Mouse (Mus musculus) limb, embryonic 14.5 days (tissue): ENCODE measurements at regions not wholly inside any gene's neighbourhood (a gene's known extent, or its start where the extent isn't known, plus 50 kb on each side); places are given as distances from the start of the nearest gene placed in this dataset.

Source experiments
- ATAC-seq: fragments of 200-750 bp; cut with Nextera tagmentation; 2 replicates; pipeline ENCODE4 v1.8.0; 2017; ENCODE audit warnings: low read depth, moderate number of reproducible peaks, moderate TSS enrichment; ENCODE audit not compliant: low FRiP score
- DNase-seq: peaks from one replicate; pipeline ENCODE4 v3.0.0-alpha.2; 2015; ENCODE audit warnings: low spot score
- H3K27ac ChIP-seq: fragments of 300-500 bp; sonication (generic); replicated peaks from 2 replicates; pipeline ENCODE4 v1.5.1; 2014; ENCODE audit warnings: low read depth, mild to moderate bottlenecking, low read length, moderate library complexity, mixed read lengths
- H3K27me3 ChIP-seq: fragments of 300-500 bp; sonication (generic); 2 replicates; pipeline ENCODE4 v1.6.1; 2014; ENCODE audit warnings: low read length, mixed read lengths; ENCODE audit not compliant: control insufficient read depth, insufficient read depth
- H3K36me3 ChIP-seq: fragments of 300-500 bp; sonication (generic); 2 replicates; pipeline ENCODE4 v1.6.1; 2014; ENCODE audit warnings: mild to moderate bottlenecking, low read length, moderate library complexity, mixed read lengths; ENCODE audit not compliant: control insufficient read depth, insufficient read depth
- H3K4me1 ChIP-seq: fragments of 300-500 bp; sonication (generic); 2 replicates; pipeline ENCODE4 v1.6.1; 2014; ENCODE audit warnings: antibody characterized with exemption, low read length, mixed read lengths; ENCODE audit not compliant: control insufficient read depth, insufficient read depth
- H3K4me2 ChIP-seq: fragments of 300-500 bp; sonication (generic); replicated peaks from 2 replicates; pipeline ENCODE4 v1.6.1; 2014; ENCODE audit warnings: low read depth, mild to moderate bottlenecking, low read length, moderate library complexity; ENCODE audit not compliant: severe bottlenecking
- H3K4me3 ChIP-seq: fragments of 300-500 bp; sonication (generic); replicated peaks from 2 replicates; pipeline ENCODE4 v1.5.1; 2014; ENCODE audit warnings: low read length
- H3K9ac ChIP-seq: fragments of 300-500 bp; sonication (generic); 2 replicates; pipeline ENCODE4 v1.6.1; 2014; ENCODE audit warnings: mild to moderate bottlenecking, low read depth, low read length, moderate library complexity; ENCODE audit not compliant: severe bottlenecking
- H3K9me3 ChIP-seq: fragments of 300-500 bp; sonication (generic); 2 replicates; pipeline ENCODE4 v1.6.1; 2016; ENCODE audit warnings: low read length; ENCODE audit not compliant: control insufficient read depth
- POLR2A ChIP-seq: fragments of 200-500 bp; IDR thresholded peaks from 2 replicates; pipeline ENCODE4 v1.8.0; 2012; ENCODE audit warnings: inconsistent platforms, mild to moderate bottlenecking, moderate library complexity, borderline replicate concordance; ENCODE audit not compliant: insufficient read depth, insufficient read length; ENCODE audit errors: extremely low read depth
- WGBS: fragments of 180-500 bp; shearing (Covaris S2); extraction: QIAGEN DNeasy Blood & Tissue Kit; methylation state at CpG from one replicate; pipeline ENCODE4 v1.1.7; 2014; 5-methylcytosine and 5-hydroxymethylcytosine counted together

DNA sequence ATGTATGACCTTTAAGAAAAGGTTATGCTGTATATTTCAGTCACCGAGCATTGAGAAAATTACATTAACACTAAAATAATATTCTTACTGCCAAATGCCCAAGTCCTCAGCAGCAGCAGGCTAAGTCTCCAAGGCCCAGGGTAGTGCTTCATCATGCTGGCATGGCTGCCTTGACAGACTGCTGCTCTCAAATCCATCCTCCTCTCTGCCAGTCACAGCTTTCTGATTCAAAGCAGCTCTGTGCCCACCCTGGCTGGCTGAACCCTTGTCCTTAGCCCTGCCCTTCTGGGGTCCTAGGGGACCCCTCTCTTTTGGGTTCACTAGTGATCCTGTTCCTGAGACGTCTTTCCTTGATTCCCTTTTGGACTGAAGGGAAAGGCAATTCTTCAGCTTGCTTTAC lies 251.0 kb downstream of the Gm10295 start:
- ATAC-seq (no peak), DNase-seq (no peak)
- H3K36me3 ChIP-seq, result no peaks in the 10 kb centered on the region
- no peak for TF ChIP-seq POLR2A
- H3K4me2 ChIP-seq, result no peak overlapping the region
- H3K4me3 ChIP-seq, result no peak overlapping the region
- H3K9me3 ChIP-seq, result no peaks in the 10 kb centered on the region
- no peaks in the 10 kb centered on the region for H3K4me1 ChIP-seq
- H3K27me3 ChIP-seq, result no peaks in the 10 kb centered on the region
- H3K9ac ChIP-seq, result no peak overlapping the region
- 77% methylated on average over 2 of the region's 2 CpGs for WGBS
- no peak overlapping the region for H3K27ac ChIP-seq

DNA sequence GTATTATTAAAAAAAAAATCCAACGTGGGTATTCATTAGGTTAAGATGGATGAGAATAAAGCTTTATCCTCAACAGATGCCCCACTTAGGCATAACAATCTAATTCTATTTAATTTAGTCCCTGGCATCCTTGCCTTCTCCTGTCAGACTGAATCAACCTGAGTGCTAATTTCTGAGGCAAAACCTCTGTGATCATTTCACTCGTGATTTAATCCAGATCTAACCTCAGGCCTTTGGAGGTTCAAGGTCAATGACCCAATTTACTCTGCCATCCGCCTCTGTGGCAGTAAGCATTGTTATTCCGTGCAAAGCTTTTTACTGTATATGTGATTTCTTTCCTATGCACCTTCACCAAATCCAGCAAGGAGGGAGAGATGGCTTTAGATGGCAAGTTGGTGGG lies 253.0 kb downstream of the Gm10295 start:
- no peak overlapping the region for H3K9ac ChIP-seq
- ATAC-seq (no peak), DNase-seq (no peak)
- 22% methylated on average over 4 of the region's 4 CpGs for WGBS
- no peak for TF ChIP-seq POLR2A
- H3K9me3 ChIP-seq, result no peaks in the 10 kb centered on the region
- no peak overlapping the region for H3K4me2 ChIP-seq
- no peak overlapping the region for H3K27ac ChIP-seq
- H3K4me1 ChIP-seq, result no peaks in the 10 kb centered on the region
- H3K36me3 ChIP-seq, result no peaks in the 10 kb centered on the region
- no peak overlapping the region for H3K4me3 ChIP-seq
- H3K27me3 ChIP-seq, result no peaks in the 10 kb centered on the region

DNA sequence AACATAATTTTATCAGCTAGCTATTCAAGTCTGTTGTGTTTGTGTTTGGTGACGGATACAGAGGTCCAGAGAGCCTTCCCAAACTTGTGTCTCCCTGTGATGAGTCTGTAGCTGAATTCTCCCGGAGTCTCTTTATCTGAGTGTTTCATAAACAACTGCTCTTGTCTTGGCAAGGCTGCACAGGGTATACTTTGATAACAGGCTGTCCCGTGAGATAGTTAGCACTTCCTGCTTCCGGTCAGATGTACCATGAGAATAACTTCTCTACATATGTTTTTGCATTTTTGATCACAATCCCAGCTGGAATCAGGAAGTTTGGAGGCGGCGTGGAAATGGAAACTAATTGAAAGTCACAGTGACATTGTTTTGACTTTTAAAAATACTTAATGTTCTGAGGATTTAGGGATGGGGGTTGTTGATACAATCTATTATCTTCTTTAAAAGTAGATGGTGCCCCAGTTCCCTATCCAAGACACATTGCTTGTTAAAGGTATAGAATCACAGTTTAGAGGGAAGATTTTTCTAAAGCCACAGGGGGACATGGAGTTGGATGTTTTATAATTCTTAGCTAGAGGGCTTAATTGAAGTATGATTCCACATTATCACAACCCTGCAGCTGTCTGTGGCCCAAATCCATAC lies 257.9 kb downstream of the Gm10295 start:
- Histone ChIP-seq H3K4me1 (0 out of 2 replicates have a peak, but pooled peaks cover 2% of the 10 kb centered on the region), H3K4me3 (no peak overlapping the region), H3K27ac (no peak overlapping the region), H3K4me2 (no peak overlapping the region), H3K36me3 (no peaks in the 10 kb centered on the region), H3K27me3 (no peaks in the 10 kb centered on the region), H3K9me3 (no peaks in the 10 kb centered on the region), H3K9ac (no peak overlapping the region)
- no peak for TF ChIP-seq POLR2A
- WGBS, result 72% methylated on average over 6 of the region's 6 CpGs
- peak; percentile 4 for DNase-seq
- ATAC-seq, result no peak

DNA sequence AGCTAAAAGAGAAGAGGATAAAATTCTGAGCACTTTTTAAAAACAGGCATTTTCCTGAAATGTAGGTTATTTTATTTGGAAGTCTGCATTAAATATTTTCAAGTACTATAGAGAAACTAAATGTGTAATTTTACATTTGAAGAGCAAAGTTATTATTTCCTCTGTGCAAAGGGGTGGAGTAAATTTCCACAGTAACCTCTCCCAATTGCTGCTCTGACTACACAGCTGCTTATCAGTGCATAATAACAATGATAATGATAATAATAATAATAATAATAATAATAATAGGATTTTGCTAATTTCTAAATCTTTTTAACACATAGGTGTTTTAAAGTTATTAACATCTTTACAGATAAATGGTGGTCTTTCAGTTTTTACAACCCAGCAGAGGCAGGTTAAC lies 258.5 kb downstream of the Gm10295 start:
- Histone ChIP-seq H3K4me1 (0 out of 2 replicates have a peak, but pooled peaks cover 2% of the 10 kb centered on the region), H3K27me3 (no peaks in the 10 kb centered on the region), H3K9ac (no peak overlapping the region), H3K4me2 (no peak overlapping the region), H3K36me3 (no peaks in the 10 kb centered on the region), H3K9me3 (no peaks in the 10 kb centered on the region), H3K27ac (no peak overlapping the region), H3K4me3 (no peak overlapping the region)
- no peak for TF ChIP-seq POLR2A
- ATAC-seq (no peak), DNase-seq (no peak)

DNA sequence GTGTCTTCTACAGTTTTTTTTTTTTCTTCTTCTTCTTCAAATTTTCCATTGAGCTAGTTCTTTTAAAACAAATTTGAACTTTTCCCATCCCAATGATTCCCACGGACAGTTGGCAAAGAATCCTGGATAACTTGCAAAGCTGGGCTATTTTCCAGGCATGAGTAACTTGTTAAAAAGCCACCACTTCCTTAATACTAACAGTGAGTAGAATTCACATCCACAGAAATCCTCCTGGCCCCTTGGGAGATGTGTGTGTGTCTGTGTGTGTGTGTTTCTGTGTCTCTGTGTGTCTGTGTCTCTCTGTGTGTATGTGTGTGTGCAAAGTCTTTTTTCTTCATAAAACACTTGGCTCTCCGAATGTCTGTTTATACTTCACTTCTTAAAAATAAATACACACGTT lies 259.0 kb downstream of the Gm10295 start:
- WGBS, result 49% methylated on average over 3 of the region's 3 CpGs
- no peak overlapping the region for H3K27ac ChIP-seq
- H3K4me3 ChIP-seq, result no peak overlapping the region
- no peaks in the 10 kb centered on the region for H3K9me3 ChIP-seq
- H3K4me2 ChIP-seq, result no peak overlapping the region
- no peak overlapping the region for H3K9ac ChIP-seq
- no peaks in the 10 kb centered on the region for H3K36me3 ChIP-seq
- no peak for TF ChIP-seq POLR2A
- 0 out of 2 replicates have a peak, but pooled peaks cover 2% of the 10 kb centered on the region for H3K4me1 ChIP-seq
- H3K27me3 ChIP-seq, result no peaks in the 10 kb centered on the region
- ATAC-seq (no peak), DNase-seq (peak; percentile 47)
